Comparison of ENCODE assay signal across 17 mouse cellular contexts in the genomic region with DNA sequence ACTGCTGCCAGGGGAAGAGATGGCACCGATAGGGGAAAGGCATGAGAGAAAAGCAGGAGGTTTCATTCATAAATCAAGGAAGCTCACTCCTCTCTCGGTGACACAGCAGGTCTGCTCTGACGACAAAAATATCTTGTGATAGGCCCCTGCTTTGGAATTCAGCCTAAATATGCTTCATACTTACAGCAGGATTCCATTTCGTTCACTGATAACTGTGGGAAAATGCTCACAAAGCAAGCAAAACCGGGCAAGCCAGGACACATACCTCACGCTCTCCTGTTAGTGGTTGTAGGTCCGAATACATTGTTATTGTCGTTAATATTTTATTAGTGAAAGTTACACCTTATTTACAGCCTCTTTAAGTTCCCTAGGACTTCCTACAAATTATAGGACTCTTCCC. TPM values are rescaled to one million over a fixed set of nuclear protein-coding genes. Genes with fewer than 3 reads are reported as not detected.
DNase-seq lines count a peak whose midpoint lies in the region; ATAC-seq and TF ChIP-seq lines count a peak whose summit lies in the region.
"Had no signal": no experiment of that assay in that cellular context is flagged by ENCODE, and none has a peak within 500 bp of the region (broad histone marks: within the 10 kb centered on the region; RNA-seq: fewer than 3 reads in every experiment).

No protein-coding gene starts in this region.

- no peaks in the 10 kb centered on the region for H3K36me3 ChIP-seq in forebrain, embryonic 14.5 days (ENCODE audit: control insufficient read depth, insufficient read depth, low read length)
- 0 out of 2 replicates have a peak, but pooled peaks cover 15% of the 10 kb centered on the region for H3K36me3 ChIP-seq in forebrain, embryonic 13.5 days (ENCODE audit: poor library complexity, severe bottlenecking)
- H3K36me3 ChIP-seq in hindbrain, embryonic 10.5 days: peaks cover 46% of the 10 kb centered on the region
- peaks cover 8% of the 10 kb centered on the region for H3K36me3 ChIP-seq in hindbrain, embryonic 13.5 days
- no peaks in the 10 kb centered on the region for H3K36me3 ChIP-seq in midbrain, embryonic 11.5 days (ENCODE audit: control insufficient read depth, insufficient read depth, low read length)
- H3K36me3 ChIP-seq in midbrain, postnatal 0 days (ENCODE audit: insufficient read depth, low read length): no peaks in the 10 kb centered on the region
- peaks cover 3% of the 10 kb centered on the region; the same call in 1 of the 2 replicates for H3K36me3 ChIP-seq in stomach, embryonic 16.5 days (ENCODE audit: control insufficient read depth, insufficient read depth, low read length)
- H3K36me3 ChIP-seq: forebrain, embryonic 15.5 days; midbrain, embryonic 15.5 days had no signal

- 41% methylated on average over 8 of the region's 8 CpGs for WGBS in forebrain, embryonic 14.5 days
- 48% methylated on average over 8 of the region's 8 CpGs for WGBS in forebrain, embryonic 13.5 days
- WGBS in hindbrain, embryonic 10.5 days: 63% methylated on average over 8 of the region's 8 CpGs
- WGBS in hindbrain, embryonic 13.5 days: 65% methylated on average over 8 of the region's 8 CpGs
- 62% methylated on average over 8 of the region's 8 CpGs for WGBS in midbrain, embryonic 11.5 days
- WGBS in midbrain, postnatal 0 days: 56% methylated on average over 8 of the region's 8 CpGs
- WGBS in stomach, embryonic 16.5 days: 57% methylated on average over 8 of the region's 8 CpGs

- no peak overlapping the region for H3K4me3 ChIP-seq in forebrain, embryonic 14.5 days (ENCODE audit: low read depth, low read length)
- H3K4me3 ChIP-seq in forebrain, embryonic 13.5 days: no peak overlapping the region
- no peak overlapping the region for H3K4me3 ChIP-seq in hindbrain, embryonic 10.5 days
- H3K4me3 ChIP-seq in hindbrain, embryonic 13.5 days: no peak overlapping the region
- no peak overlapping the region for H3K4me3 ChIP-seq in midbrain, embryonic 11.5 days (ENCODE audit: low read depth, low read length)
- no peak overlapping the region for H3K4me3 ChIP-seq in midbrain, postnatal 0 days (ENCODE audit: low read depth, low read length)
- no peak overlapping the region for H3K4me3 ChIP-seq in stomach, embryonic 16.5 days (replicated peaks; ENCODE audit: low read length)
- H3K4me3 ChIP-seq: forebrain, embryonic 15.5 days; midbrain, embryonic 15.5 days had no signal

- H3K9ac ChIP-seq in forebrain, embryonic 14.5 days (ENCODE audit: low read length): no peak overlapping the region
- H3K9ac ChIP-seq in forebrain, embryonic 13.5 days: no peak overlapping the region
- H3K9ac ChIP-seq in hindbrain, embryonic 13.5 days: no peak overlapping the region
- no peak overlapping the region; the same call in 1 of the 2 replicates for H3K9ac ChIP-seq in midbrain, embryonic 11.5 days (ENCODE audit: low read length)
- no peak overlapping the region for H3K9ac ChIP-seq in midbrain, postnatal 0 days (replicated peaks; ENCODE audit: low read length, poor library complexity, severe bottlenecking)
- no peak overlapping the region for H3K9ac ChIP-seq in stomach, embryonic 16.5 days (ENCODE audit: low read length)
- H3K9ac ChIP-seq: forebrain, embryonic 15.5 days; liver, embryonic 14.5 days; midbrain, embryonic 15.5 days had no signal

- 0 out of 2 replicates have a peak, but pooled peaks cover 5% of the 10 kb centered on the region for H3K27me3 ChIP-seq in forebrain, embryonic 14.5 days (replicated peaks; ENCODE audit: control insufficient read depth, insufficient read depth, low read length)
- peaks cover 36% of the 10 kb centered on the region for H3K27me3 ChIP-seq in forebrain, embryonic 13.5 days
- no peaks in the 10 kb centered on the region for H3K27me3 ChIP-seq in hindbrain, embryonic 10.5 days (ENCODE audit: insufficient read depth, poor library complexity, severe bottlenecking)
- H3K27me3 ChIP-seq in hindbrain, embryonic 13.5 days: 0 out of 2 replicates have a peak, but pooled peaks cover 10% of the 10 kb centered on the region
- no peaks in the 10 kb centered on the region for H3K27me3 ChIP-seq in midbrain, embryonic 11.5 days (ENCODE audit: control insufficient read depth, insufficient read depth, low read length)
- H3K27me3 ChIP-seq in midbrain, postnatal 0 days (ENCODE audit: insufficient read depth, low read length): peaks cover 4% of the 10 kb centered on the region; the same call in 1 of the 2 replicates
- no peaks in the 10 kb centered on the region for H3K27me3 ChIP-seq in stomach, embryonic 16.5 days (ENCODE audit: control insufficient read depth, insufficient read depth, low read length)
- H3K27me3 ChIP-seq: midbrain, embryonic 15.5 days had no signal

- H3K9me3 ChIP-seq in forebrain, embryonic 14.5 days (replicated peaks; ENCODE audit: control insufficient read depth, low read length): no peaks in the 10 kb centered on the region
- H3K9me3 ChIP-seq in forebrain, embryonic 13.5 days (replicated peaks): no peaks in the 10 kb centered on the region
- no peaks in the 10 kb centered on the region for H3K9me3 ChIP-seq in hindbrain, embryonic 10.5 days
- no peaks in the 10 kb centered on the region for H3K9me3 ChIP-seq in hindbrain, embryonic 13.5 days
- no peaks in the 10 kb centered on the region for H3K9me3 ChIP-seq in midbrain, embryonic 11.5 days (ENCODE audit: control insufficient read depth, low read length)
- no peaks in the 10 kb centered on the region for H3K9me3 ChIP-seq in midbrain, postnatal 0 days (ENCODE audit: low read length)
- H3K9me3 ChIP-seq in stomach, embryonic 16.5 days (replicated peaks; ENCODE audit: control insufficient read depth, low read length): no peaks in the 10 kb centered on the region
- H3K9me3 ChIP-seq: forebrain, embryonic 15.5 days; midbrain, embryonic 15.5 days had no signal

- H3K27ac ChIP-seq in forebrain, embryonic 14.5 days (ENCODE audit: low read depth, low read length): no peak overlapping the region
- no peak overlapping the region for H3K27ac ChIP-seq in forebrain, embryonic 13.5 days
- peak overlapping the region; percentile 73; the same call in 1 of the 2 replicates for H3K27ac ChIP-seq in hindbrain, embryonic 10.5 days
- no peak overlapping the region for H3K27ac ChIP-seq in hindbrain, embryonic 13.5 days
- no peak overlapping the region for H3K27ac ChIP-seq in midbrain, embryonic 11.5 days (ENCODE audit: low read depth, low read length)
- no peak overlapping the region for H3K27ac ChIP-seq in midbrain, postnatal 0 days (ENCODE audit: low read depth, low read length)
- H3K27ac ChIP-seq in stomach, embryonic 16.5 days (ENCODE audit: low read length): peak overlapping the region; percentile 81
- H3K27ac ChIP-seq: forebrain, embryonic 15.5 days; liver, embryonic 14.5 days; midbrain, embryonic 15.5 days had no signal

- TF ChIP-seq CTCF in midbrain, postnatal 0 days (IDR thresholded peaks at IDR 0.05): no peak

- DNase-seq in forebrain, embryonic 14.5 days (ENCODE audit: low spot score): peak; percentile 27
- DNase-seq in hindbrain, embryonic 10.5 days (ENCODE audit: low spot score): no peak
- no peak for DNase-seq in midbrain, embryonic 11.5 days (ENCODE audit: low spot score, missing footprints)
- DNase-seq in midbrain, postnatal 0 days (ENCODE audit: low spot score): no peak
- DNase-seq in frontal cortex, postnatal 25 days (ENCODE audit: low spot score in 2 of 2): no peak
- DNase-seq: adrenal gland, adult 2 months; cerebellum, adult 8-10 months; gastrocnemius, postnatal 36 days; kidney, postnatal 25 days; lung, postnatal 4 days; thymus, postnatal 25 days had no signal

- no peak for ATAC-seq in forebrain, embryonic 14.5 days
- no peak for ATAC-seq in forebrain, embryonic 13.5 days
- no peak for ATAC-seq in hindbrain, embryonic 13.5 days (ENCODE audit: low FRiP score)
- no peak for ATAC-seq in midbrain, embryonic 11.5 days (ENCODE audit: low FRiP score)
- no peak for ATAC-seq in midbrain, postnatal 0 days (ENCODE audit: low FRiP score)
- ATAC-seq in stomach, embryonic 16.5 days (ENCODE audit: insufficient read depth, low FRiP score): no peak
- ATAC-seq: forebrain, embryonic 15.5 days; midbrain, embryonic 15.5 days had no signal

- H3K4me2 ChIP-seq in forebrain, embryonic 14.5 days (ENCODE audit: low read length): no peak overlapping the region
- H3K4me2 ChIP-seq in forebrain, embryonic 13.5 days: no peak overlapping the region
- no peak overlapping the region for H3K4me2 ChIP-seq in hindbrain, embryonic 13.5 days
- peak overlapping the region; percentile 11; the same call in 1 of the 2 replicates for H3K4me2 ChIP-seq in midbrain, embryonic 11.5 days
- no peak overlapping the region for H3K4me2 ChIP-seq in midbrain, postnatal 0 days (ENCODE audit: low read depth, low read length, poor library complexity, severe bottlenecking)
- no peak overlapping the region for H3K4me2 ChIP-seq in stomach, embryonic 16.5 days (ENCODE audit: low read depth, low read length)
- H3K4me2 ChIP-seq: forebrain, embryonic 15.5 days; midbrain, embryonic 15.5 days had no signal

- H3K4me1 ChIP-seq in forebrain, embryonic 14.5 days (ENCODE audit: control insufficient read depth, insufficient read depth, low read length): peaks cover 32% of the 10 kb centered on the region
- peaks cover 60% of the 10 kb centered on the region for H3K4me1 ChIP-seq in forebrain, embryonic 13.5 days
- peaks cover 74% of the 10 kb centered on the region for H3K4me1 ChIP-seq in hindbrain, embryonic 10.5 days (replicated peaks)
- peaks cover 61% of the 10 kb centered on the region for H3K4me1 ChIP-seq in hindbrain, embryonic 13.5 days (replicated peaks)
- peaks cover 63% of the 10 kb centered on the region for H3K4me1 ChIP-seq in midbrain, embryonic 11.5 days (ENCODE audit: control insufficient read depth, insufficient read depth, low read length)
- H3K4me1 ChIP-seq in midbrain, postnatal 0 days (ENCODE audit: insufficient read depth, low read length): no peaks in the 10 kb centered on the region
- peaks cover 45% of the 10 kb centered on the region for H3K4me1 ChIP-seq in stomach, embryonic 16.5 days (ENCODE audit: control insufficient read depth, insufficient read depth, low read length)

RNA-seq across cellular contexts. Expression of a gene that starts 8.5 kb away (rescaled TPM):
- 6.5 and 8.8 TPM in 2 replicates for polyA plus RNA-seq in forebrain, embryonic 14.5 days (2014; fragmentation: Nextera tagmentation; extraction: Ambion mirVana)
- polyA plus RNA-seq in forebrain, embryonic 13.5 days (2015; fragmentation: Nextera tagmentation; extraction: Ambion mirVana): 10.6 and 12.3 TPM in 2 replicates
- 21.2 and 30.5 TPM in 2 replicates for polyA plus RNA-seq in hindbrain, embryonic 10.5 days (2016; fragmentation: Nextera tagmentation; extraction: Ambion mirVana)
- 16.3 and 17.7 TPM in 2 replicates for polyA plus RNA-seq in hindbrain, embryonic 13.5 days (2015; fragmentation: Nextera tagmentation; extraction: Ambion mirVana)
- polyA plus RNA-seq in midbrain, embryonic 11.5 days (2014; fragmentation: Nextera tagmentation; extraction: Ambion mirVana): 35.4 TPM in 2 replicates
- total RNA-seq in midbrain, postnatal 0 days (2014; rRNA removed): 8.7 and 10.1 TPM in 2 replicates
- 4.3 and 4.4 TPM in 2 replicates for polyA plus RNA-seq in midbrain, postnatal 0 days (2015; fragmentation: Nextera tagmentation; extraction: Ambion mirVana)
- 10.9 and 12.0 TPM in 2 replicates for polyA plus RNA-seq in stomach, embryonic 16.5 days (2015; fragmentation: Nextera tagmentation; extraction: Ambion mirVana)

Comparison
In these comparisons a context has a peak if more than half of its experiments do, and no peak if none do; other contexts are left out.
1. H3K27ac ChIP-seq: peak in hindbrain, embryonic 10.5 days (single experiment) and stomach, embryonic 16.5 days (single experiment); none in forebrain, embryonic 14.5 days (single experiment), forebrain, embryonic 13.5 days (single experiment), hindbrain, embryonic 13.5 days (single experiment), midbrain, embryonic 11.5 days (single experiment) and midbrain, postnatal 0 days (single experiment).